In genomic region chr11:53626802-53627373, GRCm38 (mm10) we compare ENCODE assay signal across 29 mouse cellular contexts. TPM values are rescaled to one million over a fixed set of nuclear protein-coding genes. Genes with fewer than 3 reads are reported as not detected.
DNase-seq lines count a peak whose midpoint lies in the region; ATAC-seq and TF ChIP-seq lines count a peak whose summit lies in the region.
"Had no signal": no experiment of that assay in that cellular context is flagged by ENCODE, and none has a peak within 500 bp of the region (broad histone marks: within the 10 kb centered on the region; RNA-seq: fewer than 3 reads in every experiment).

No protein-coding gene starts in this region.

- no peak for ATAC-seq in heart, embryonic 13.5 days (ENCODE audit: extremely low read depth, insufficient number of reproducible peaks, low FRiP score, low TSS enrichment)
- ATAC-seq in liver, embryonic 13.5 days (ENCODE audit: low read depth): peak; percentile 61
- no peak for ATAC-seq in kidney, embryonic 16.5 days (ENCODE audit: low FRiP score, low TSS enrichment)

- no peak overlapping the region for H3K27ac ChIP-seq in heart, embryonic 13.5 days (replicated peaks)
- H3K27ac ChIP-seq in CH12.LX (ENCODE audit: insufficient read depth, low read depth): peak overlapping the region; percentile 95
- peak overlapping the region; percentile 56; the same call in 1 of the 2 replicates for H3K27ac ChIP-seq in liver, embryonic 13.5 days
- H3K27ac ChIP-seq in layer of hippocampus, adult 2 months: no peak overlapping the region
- H3K27ac ChIP-seq in kidney, embryonic 16.5 days (ENCODE audit: low read length): no peak overlapping the region
- H3K27ac ChIP-seq: gastrocnemius, adult 2 months; limb, embryonic 12.5 days had no signal

- dilution Hi-C loops in CH12.LX (cut with MboI; ENCODE audit: extremely low pct_ligation_motif_present, extremely low pct_unique_long_range_greater_than_20kb, low sequenced_read_pairs): no loop called here

- intact Hi-C loops in heart, postnatal 36 days (cut with DNase I): loop anchor here (5.0 kb wide), 1 partner anchor 45 kb away; no protein-coding TSS in a partner anchor

- H3K79me2 ChIP-seq in CH12.LX (replicated peaks; ENCODE audit: control insufficient read depth, extremely low read depth, insufficient read depth, poor library complexity, severe bottlenecking): no peaks in the 10 kb centered on the region

- TF ChIP-seq CTCF in CH12.LX (conservative IDR thresholded peaks at IDR 0.05 in 1 of 2, IDR thresholded peaks at IDR 0.05 in 1 of 2; ENCODE audit: low read depth in 2 of 2, low read length in 2 of 2): peak in 1 of 2 experiments; percentile 8; a peak in 2 of 4 replicates
- TF ChIP-seq CTCF in layer of hippocampus, adult 2 months (conservative IDR thresholded peaks at IDR 0.05): no peak

- in situ Hi-C loops in CH12.LX (cut with MboI; ENCODE audit: low pct_ligation_motif_present, low pct_unique_long_range_greater_than_20kb, low sequenced_read_pairs): no loop called here

- H3K27me3 ChIP-seq in heart, embryonic 13.5 days (replicated peaks): 0 out of 2 replicates have a peak, but pooled peaks cover 5% of the 10 kb centered on the region
- H3K27me3 ChIP-seq in CH12.LX (replicated peaks): no peaks in the 10 kb centered on the region
- no peaks in the 10 kb centered on the region for H3K27me3 ChIP-seq in liver, embryonic 13.5 days
- H3K27me3 ChIP-seq in kidney, embryonic 16.5 days (ENCODE audit: insufficient read depth, low read length): no peaks in the 10 kb centered on the region
- H3K27me3 ChIP-seq: limb, embryonic 12.5 days had no signal

- peaks cover 13% of the 10 kb centered on the region for H3K4me1 ChIP-seq in heart, embryonic 13.5 days
- H3K4me1 ChIP-seq in CH12.LX (ENCODE audit: control insufficient read depth in 1 of 2, insufficient read depth in 2 of 2): peaks cover 29 to 76% of the 10 kb centered on the region in 2 experiments
- H3K4me1 ChIP-seq in liver, embryonic 13.5 days (replicated peaks): peaks cover 41% of the 10 kb centered on the region
- H3K4me1 ChIP-seq in kidney, embryonic 16.5 days (ENCODE audit: insufficient read depth, low read length): no peaks in the 10 kb centered on the region
- H3K4me1 ChIP-seq: limb, embryonic 12.5 days had no signal

- no peaks in the 10 kb centered on the region for H3K9me3 ChIP-seq in heart, embryonic 13.5 days
- peaks cover 8% of the 10 kb centered on the region for H3K9me3 ChIP-seq in CH12.LX (replicated peaks; ENCODE audit: low read length)
- no peaks in the 10 kb centered on the region for H3K9me3 ChIP-seq in liver, embryonic 13.5 days (replicated peaks)
- H3K9me3 ChIP-seq in kidney, embryonic 16.5 days (ENCODE audit: low read length): no peaks in the 10 kb centered on the region
- H3K9me3 ChIP-seq: limb, embryonic 12.5 days had no signal

- peak; percentile 10 for TF ChIP-seq RAD21 in CH12.LX (IDR thresholded peaks at IDR 0.05; ENCODE audit: low read depth, low read length)

- no peak for DNase-seq in heart, postnatal 36 days
- DNase-seq in CH12.LX (ENCODE audit: extremely low read depth): peak; percentile 93
- DNase-seq in c-Kit-negative CD71-positive TER-119-positive erythroid progenitor cells, embryonic 14.5 days (ENCODE audit: low read depth, low spot score): peak; percentile 19
- peak; percentile 41 for DNase-seq in liver, embryonic 13.5 days
- no peak for DNase-seq in layer of hippocampus, adult 2 months (ENCODE audit: low spot score in 2 of 2)
- DNase-seq in adrenal gland, adult 2 months: no peak
- DNase-seq: adrenal gland, postnatal 36 days; B cell, adult 2 months; cerebellum, adult 8-10 months; gastrocnemius, adult 2 months; heart, adult 11 months; kidney, postnatal 4 days; midbrain, embryonic 14.5 days; right cerebral cortex, postnatal 25 days; thymus, postnatal 4 days had no signal

- H3K36me3 ChIP-seq in heart, embryonic 13.5 days: no peaks in the 10 kb centered on the region
- peaks cover 0 to 22% of the 10 kb centered on the region in 2 experiments for H3K36me3 ChIP-seq in CH12.LX (replicated peaks in 1 of 2; ENCODE audit: control insufficient read depth in 1 of 2, insufficient read depth in 1 of 2, low read length in 1 of 2)
- H3K36me3 ChIP-seq in liver, embryonic 13.5 days: no peaks in the 10 kb centered on the region
- no peaks in the 10 kb centered on the region for H3K36me3 ChIP-seq in kidney, embryonic 16.5 days (ENCODE audit: insufficient read depth, low read length)
- H3K36me3 ChIP-seq: limb, embryonic 12.5 days had no signal

- peak; percentile 83 for TF ChIP-seq EP300 in CH12.LX (IDR thresholded peaks at IDR 0.05; ENCODE audit: low read length)

- TF ChIP-seq POLR2A in CH12.LX (IDR thresholded peaks at IDR 0.05; ENCODE audit: low read depth, low read length): peak; percentile 64; the same call in 1 of the 2 replicates

- H3K4me2 ChIP-seq in heart, embryonic 13.5 days: no peak overlapping the region
- peak overlapping the region; percentile 52 for H3K4me2 ChIP-seq in CH12.LX (ENCODE audit: insufficient read depth, low read depth, poor library complexity, severe bottlenecking)
- H3K4me2 ChIP-seq in liver, embryonic 13.5 days: peak overlapping the region; percentile 42; the same call in 1 of the 2 replicates
- H3K4me2 ChIP-seq in kidney, embryonic 16.5 days (replicated peaks; ENCODE audit: low read depth, low read length): no peak overlapping the region
- H3K4me2 ChIP-seq: limb, embryonic 12.5 days had no signal

- WGBS in heart, embryonic 13.5 days: 47% methylated on average over 17 of the region's 17 CpGs
- 33% methylated on average over 17 of the region's 17 CpGs for WGBS in liver, embryonic 13.5 days (ENCODE audit: insufficient replicate concordance)
- WGBS in kidney, embryonic 16.5 days: 51% methylated on average over 17 of the region's 17 CpGs

- H3K9ac ChIP-seq in heart, embryonic 13.5 days: 0 out of 2 replicates have a peak overlapping the region, but pooled peaks have one; percentile 25
- H3K9ac ChIP-seq in CH12.LX (ENCODE audit: insufficient read depth, low read depth): peak overlapping the region; percentile 32
- H3K9ac ChIP-seq in liver, embryonic 13.5 days: 0 out of 2 replicates have a peak overlapping the region, but pooled peaks have one; percentile 7
- no peak overlapping the region for H3K9ac ChIP-seq in kidney, embryonic 16.5 days (replicated peaks; ENCODE audit: low read length)
- H3K9ac ChIP-seq: limb, embryonic 12.5 days had no signal

- H3K4me3 ChIP-seq in heart, embryonic 13.5 days: no peak overlapping the region
- H3K4me3 ChIP-seq in CH12.LX (replicated peaks in 1 of 3; ENCODE audit: low read depth in 2 of 3, low read length in 2 of 3, poor library complexity in 1 of 3): peak overlapping the region; percentile 43 to 50 (median 45)
- H3K4me3 ChIP-seq in liver, embryonic 13.5 days (replicated peaks): no peak overlapping the region
- H3K4me3 ChIP-seq in layer of hippocampus, adult 2 months: no peak overlapping the region
- H3K4me3 ChIP-seq in kidney, embryonic 16.5 days (ENCODE audit: low read length): no peak overlapping the region
- H3K4me3 ChIP-seq: gastrocnemius, adult 2 months; limb, embryonic 12.5 days; myocyte had no signal

TF ChIP-seq in CH12.LX, 34 proteins besides CTCF, POLR2A, EP300 and RAD21 (continues in another document):
- TF ChIP-seq RCOR1 (conservative IDR thresholded peaks at IDR 0.05; ENCODE audit: low read depth, low read length) (peak; percentile 40; the same call in 1 of the 2 replicates), MAZ (IDR thresholded peaks at IDR 0.05; ENCODE audit: low read depth, low read length) (peak; percentile 96), PAX5 (IDR thresholded peaks at IDR 0.05; ENCODE audit: low read length) (no peak), KAT2A (IDR thresholded peaks at IDR 0.05; ENCODE audit: insufficient replicate concordance, low read length) (0 out of 2 replicates have a peak, but pooled peaks have one; percentile 45), POLR2AphosphoS2 (IDR thresholded peaks at IDR 0.05; ENCODE audit: low read depth, low read length) (no peak), IRF4 (IDR thresholded peaks at IDR 0.05; ENCODE audit: low read depth, low read length) (peak; percentile 95), JUND (conservative IDR thresholded peaks at IDR 0.05; ENCODE audit: low read depth, low read length) (peak; percentile 79), JUN (IDR thresholded peaks at IDR 0.05; ENCODE audit: insufficient read depth, low read depth, low read length) (peak; percentile 90)

RNA-seq across cellular contexts. Expression of gene Il13, which starts 7.6 kb away (rescaled TPM):
- polyA plus RNA-seq in heart, embryonic 13.5 days (2015; fragmentation: Nextera tagmentation; extraction: Ambion mirVana): not detected in 2 replicates
- not detected for total RNA-seq in heart, postnatal 36 days (2021)
- total RNA-seq in CH12.LX (2012; rRNA removed) (1.8 and 2.8 TPM in 2 replicates), CH12.LX (2014; rRNA removed) (3.4 and 4.8 TPM in 2 replicates)
- 2.8 and 3.6 TPM in 2 replicates for polyA plus RNA-seq in CH12.LX (2012; ENCODE audit: insufficient read length, low read depth)
- not detected in 2 replicates for polyA plus RNA-seq in liver, embryonic 13.5 days (2015; fragmentation: Nextera tagmentation; extraction: Ambion mirVana)
- not detected for total RNA-seq in layer of hippocampus, adult 2 months (2021)
- polyA plus RNA-seq in kidney, embryonic 16.5 days (2015; fragmentation: Nextera tagmentation; extraction: Ambion mirVana): not detected in 2 replicates
- total RNA-seq in adrenal gland, adult 2 months (2021): not detected
- polyA plus RNA-seq in adrenal gland, adult 2 months (2012; rRNA removed): not detected in 2 replicates
- total RNA-seq: adrenal gland, postnatal 36 days; common myeloid progenitor, adult 5-6 weeks; gastrocnemius, adult 2 months; layer of hippocampus, postnatal 10 days had no signal
- polyA plus RNA-seq: embryonic facial prominence, embryonic 11.5 days; hindbrain, embryonic 11.5 days; intestine, embryonic 14.5 days; kidney, embryonic 14.5 days; limb, embryonic 12.5 days; lung, embryonic 16.5 days; midbrain, embryonic 14.5 days; myocyte; neural tube, embryonic 14.5 days; spleen, adult 2 months; stomach, embryonic 14.5 days had no signal

RNA-seq across cellular contexts. Expression of gene Il4, which starts 8.4 kb away (rescaled TPM):
- polyA plus RNA-seq in heart, embryonic 13.5 days (2015; fragmentation: Nextera tagmentation; extraction: Ambion mirVana): 0.40 and 0.79 TPM in 2 replicates
- not detected for total RNA-seq in heart, postnatal 36 days (2021)
- total RNA-seq in CH12.LX (2012; rRNA removed) (26.3 and 35.6 TPM in 2 replicates), CH12.LX (2014; rRNA removed) (75.5 and 83.1 TPM in 2 replicates)
- 19.5 and 24.5 TPM in 2 replicates for polyA plus RNA-seq in CH12.LX (2012; ENCODE audit: insufficient read length, low read depth)
- 0.60 and 0.82 TPM in 2 replicates for polyA plus RNA-seq in liver, embryonic 13.5 days (2015; fragmentation: Nextera tagmentation; extraction: Ambion mirVana)
- not detected for total RNA-seq in layer of hippocampus, adult 2 months (2021)
- 0.36 and 0.97 TPM in 2 replicates for polyA plus RNA-seq in kidney, embryonic 16.5 days (2015; fragmentation: Nextera tagmentation; extraction: Ambion mirVana)
- not detected for total RNA-seq in adrenal gland, adult 2 months (2021)
- not detected in 2 replicates for polyA plus RNA-seq in adrenal gland, adult 2 months (2012; rRNA removed)
- total RNA-seq: adrenal gland, postnatal 36 days; gastrocnemius, adult 2 months; layer of hippocampus, postnatal 10 days had no signal

RNA-seq across cellular contexts. Expression of gene Kif3a, which starts 59.7 kb away (rescaled TPM):
- 37.3 and 41.5 TPM in 2 replicates for polyA plus RNA-seq in heart, embryonic 13.5 days (2015; fragmentation: Nextera tagmentation; extraction: Ambion mirVana)
- total RNA-seq in heart, postnatal 36 days (2021): 1 to 10 TPM; 8.2 to 10.0 TPM
- total RNA-seq in CH12.LX (2012; rRNA removed) (11.3 and 18.3 TPM in 2 replicates), CH12.LX (2014; rRNA removed) (7.7 and 8.9 TPM in 2 replicates)
- polyA plus RNA-seq in CH12.LX (2012; ENCODE audit: insufficient read length, low read depth): 26.5 and 27.9 TPM in 2 replicates
- polyA plus RNA-seq in liver, embryonic 13.5 days (2015; fragmentation: Nextera tagmentation; extraction: Ambion mirVana): 13.3 and 13.8 TPM in 2 replicates
- total RNA-seq in layer of hippocampus, adult 2 months (2021): 100 to 1,000 TPM; 130 to 133 TPM
- 62.8 and 72.5 TPM in 2 replicates for polyA plus RNA-seq in kidney, embryonic 16.5 days (2015; fragmentation: Nextera tagmentation; extraction: Ambion mirVana)
- total RNA-seq in adrenal gland, adult 2 months (2021): 10 to 100 TPM; 23.0 to 29.8 TPM
- 3.1 and 3.6 TPM in 2 replicates for polyA plus RNA-seq in adrenal gland, adult 2 months (2012; rRNA removed)

Comparison
In these comparisons a context has a peak if more than half of its experiments do, and no peak if none do; other contexts are left out.
1. H3K27ac ChIP-seq: peak in CH12.LX (single experiment) and liver, embryonic 13.5 days (single experiment); none in heart, embryonic 13.5 days (single experiment), layer of hippocampus, adult 2 months (single experiment) and kidney, embryonic 16.5 days (single experiment).
2. H3K4me2 ChIP-seq: peak in CH12.LX (single experiment) and liver, embryonic 13.5 days (single experiment); none in heart, embryonic 13.5 days (single experiment) and kidney, embryonic 16.5 days (single experiment).
3. H3K4me3 ChIP-seq: peak in CH12.LX (3 of 3); none in heart, embryonic 13.5 days (single experiment), liver, embryonic 13.5 days (single experiment), layer of hippocampus, adult 2 months (single experiment) and kidney, embryonic 16.5 days (single experiment).
4. DNase-seq: peak in CH12.LX (single experiment), c-Kit-negative CD71-positive TER-119-positive erythroid progenitor cells, embryonic 14.5 days (single experiment) and liver, embryonic 13.5 days (single experiment); none in heart, postnatal 36 days (0 of 2), layer of hippocampus, adult 2 months (0 of 2) and adrenal gland, adult 2 months (single experiment).
5. RNA of gene Il4, which starts 8.4 kb away (polyA plus RNA-seq): 19.5 to 24.5 TPM in CH12.LX; 0.36 to 0.97 TPM in kidney, embryonic 16.5 days, 0.60 to 0.82 TPM in liver, embryonic 13.5 days, 0.40 to 0.79 TPM in heart, embryonic 13.5 days and not detected in adrenal gland, adult 2 months; every median in the first group is over 10 times any median in the second.